Mouse (Mus musculus) thymus, postnatal 14 days (tissue): Measurements from ENCODE around the gene Foxk1.

Source experiments
- DNase-seq: peaks from one replicate; pipeline ENCODE4 v3.0.0; 2021

Foxk1 gene

DNA sequence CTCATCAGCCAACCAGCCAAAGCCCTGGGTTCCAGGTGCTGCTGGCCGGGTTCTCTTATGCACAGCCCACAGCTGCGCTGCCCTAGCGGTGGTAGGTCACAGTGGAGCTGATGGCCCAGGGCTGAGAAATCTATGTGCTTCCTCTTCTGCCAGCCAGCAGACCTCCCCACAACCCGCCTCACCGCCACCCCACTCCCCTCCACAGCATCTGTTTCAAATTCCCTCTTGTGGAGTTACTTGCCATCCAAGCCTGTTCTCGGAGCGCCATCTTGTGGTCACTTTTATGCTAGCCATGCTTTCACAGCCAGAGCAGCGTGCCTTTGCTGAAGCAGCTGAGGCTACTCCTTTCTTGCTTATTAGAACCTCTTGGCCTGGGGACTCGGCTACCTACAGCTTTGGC lies 46.8 kb downstream of the Foxk1 start:
- peak; percentile 91 for DNase-seq

GRCm38 (mm10) chr5:142448623-142449022 lies 47.3 kb downstream of the Foxk1 start:
- no peak for DNase-seq

DNA sequence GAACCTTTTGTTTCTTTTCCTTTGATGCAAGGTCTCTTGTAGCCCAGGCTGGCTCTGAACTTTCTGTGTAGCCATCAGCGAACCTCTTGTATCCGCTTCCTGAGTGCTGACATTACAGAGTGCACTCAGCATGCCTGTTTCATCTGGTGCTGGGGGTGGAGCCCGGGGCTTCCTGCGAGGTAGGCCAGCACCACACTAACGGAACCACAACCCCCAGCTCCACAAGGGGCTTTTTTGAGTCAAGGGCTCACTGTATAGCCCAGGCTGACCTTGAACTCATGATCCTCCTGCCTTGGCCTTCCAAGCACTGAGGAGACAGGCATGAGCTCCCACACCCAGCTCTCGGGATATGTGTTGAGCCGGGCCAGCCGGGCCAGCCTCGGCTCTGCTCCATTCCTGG lies 49.5 kb downstream of the Foxk1 start:
- DNase-seq = no peak

- DNase-seq = no peak
Observed at GRCm38 (mm10) chr5:142451759-142452158, 50.5 kb downstream of the Foxk1 start.

DNA sequence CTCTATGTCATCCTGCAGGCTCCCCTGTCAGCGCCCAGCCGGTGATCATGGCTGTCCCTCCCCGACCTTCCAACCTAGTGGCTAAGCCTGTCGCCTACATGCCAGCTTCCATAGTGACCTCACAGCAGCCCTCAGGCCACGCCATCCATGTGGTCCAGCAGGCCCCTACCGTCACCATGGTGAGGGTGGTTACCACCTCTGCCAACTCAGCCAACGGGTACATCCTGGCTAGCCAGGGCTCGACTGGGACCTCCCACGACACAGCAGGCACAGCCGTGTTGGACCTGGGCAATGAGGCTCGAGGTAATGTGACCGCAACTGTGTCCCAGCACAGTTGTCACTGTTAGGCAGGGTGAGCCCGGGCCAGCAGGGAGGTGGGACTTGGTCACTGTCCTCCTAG lies 52.4 kb downstream of the Foxk1 start:
- DNase-seq = no peak

DNA sequence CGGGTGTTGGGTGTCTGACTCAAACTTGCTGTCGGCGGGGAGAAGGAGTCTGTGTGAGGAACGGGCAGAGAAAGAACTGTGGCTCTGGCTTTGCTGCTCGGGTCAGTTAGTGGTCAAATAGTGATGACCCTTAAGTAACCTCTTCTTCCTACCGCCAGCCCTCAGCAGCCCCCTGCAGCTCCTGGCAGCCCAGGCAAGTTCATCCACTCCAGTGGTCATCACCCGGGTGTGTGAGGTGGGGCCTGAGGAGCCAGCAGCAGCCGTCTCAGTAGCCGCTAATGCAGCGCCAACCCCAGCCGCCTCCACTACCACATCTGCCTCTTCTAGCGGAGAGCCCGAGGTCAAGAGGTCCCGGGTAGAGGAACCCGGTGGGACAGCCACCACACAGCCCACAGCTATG lies 55.0 kb downstream of the Foxk1 start:
- DNase-seq = no peak

DNA sequence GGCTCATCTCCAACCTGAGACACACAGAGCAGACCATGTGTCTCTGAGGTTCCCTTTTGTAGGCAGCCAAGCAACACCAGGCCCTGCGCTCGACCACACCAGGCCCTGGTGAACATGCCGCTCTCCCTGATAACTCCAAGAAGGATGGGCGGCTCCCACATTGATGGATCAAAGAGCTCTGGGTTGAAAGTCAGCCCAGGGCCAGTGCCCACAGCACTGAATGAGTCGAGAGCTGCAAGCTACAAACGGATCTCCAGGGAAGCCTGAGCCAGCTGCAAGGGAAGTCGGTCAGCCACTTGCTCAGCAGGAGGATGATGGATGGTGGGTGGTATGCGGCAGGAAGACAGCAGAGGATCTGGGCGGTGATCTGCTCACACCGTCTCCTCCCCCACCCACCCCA lies 56.0 kb downstream of the Foxk1 start:
- no peak for DNase-seq

- DNase-seq = no peak
Observed at GRCm38 (mm10) chr5:142458791-142459557, 57.7 kb downstream of the Foxk1 start.

DNA sequence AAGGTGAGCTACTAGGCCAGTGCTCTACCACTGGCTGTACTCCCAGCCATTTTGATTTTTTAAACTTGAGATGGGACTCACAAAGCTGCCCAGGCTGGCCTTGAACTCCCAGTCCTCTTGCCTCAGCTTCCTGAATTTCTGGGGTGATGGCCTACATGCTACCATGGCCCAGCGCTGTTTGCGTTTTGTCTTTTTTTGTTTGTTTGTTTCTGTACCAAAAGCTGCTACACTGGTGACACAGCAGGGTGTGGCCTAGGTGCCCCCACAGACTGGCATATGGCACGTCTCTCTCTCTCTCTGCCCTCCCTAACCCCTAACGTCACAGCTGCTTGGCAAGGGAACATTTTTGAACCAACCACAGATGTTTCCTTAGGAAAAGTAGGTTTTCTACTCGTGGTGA lies 58.5 kb downstream of the Foxk1 start:
- DNase-seq = no peak

- no peak for DNase-seq
Observed at GRCm38 (mm10) chr5:142461942-142462640, 60.8 kb downstream of the Foxk1 start.

- no peak for DNase-seq
Observed at GRCm38 (mm10) chr5:142462641-142462948, 61.3 kb downstream of the Foxk1 start.

DNA sequence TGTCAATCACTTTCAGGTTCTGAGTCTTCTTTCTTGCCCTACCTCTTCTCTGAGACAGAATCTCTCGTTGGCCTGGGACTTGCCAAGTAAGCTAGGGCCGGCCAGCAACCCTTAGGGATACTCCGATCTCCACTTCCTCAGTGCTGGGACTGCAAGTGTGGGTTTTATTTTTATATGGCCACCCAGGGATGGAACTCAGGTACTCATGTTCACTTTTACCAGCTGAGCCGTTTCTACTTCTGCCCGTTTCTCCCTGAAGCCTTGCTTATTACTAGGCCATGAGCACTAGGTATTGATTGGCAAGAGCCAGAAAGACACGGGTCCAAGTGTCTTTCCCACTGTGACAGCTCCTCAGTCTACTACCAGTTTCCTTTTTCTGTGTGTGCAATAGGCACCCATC lies 61.7 kb downstream of the Foxk1 start:
- no peak for DNase-seq

DNA sequence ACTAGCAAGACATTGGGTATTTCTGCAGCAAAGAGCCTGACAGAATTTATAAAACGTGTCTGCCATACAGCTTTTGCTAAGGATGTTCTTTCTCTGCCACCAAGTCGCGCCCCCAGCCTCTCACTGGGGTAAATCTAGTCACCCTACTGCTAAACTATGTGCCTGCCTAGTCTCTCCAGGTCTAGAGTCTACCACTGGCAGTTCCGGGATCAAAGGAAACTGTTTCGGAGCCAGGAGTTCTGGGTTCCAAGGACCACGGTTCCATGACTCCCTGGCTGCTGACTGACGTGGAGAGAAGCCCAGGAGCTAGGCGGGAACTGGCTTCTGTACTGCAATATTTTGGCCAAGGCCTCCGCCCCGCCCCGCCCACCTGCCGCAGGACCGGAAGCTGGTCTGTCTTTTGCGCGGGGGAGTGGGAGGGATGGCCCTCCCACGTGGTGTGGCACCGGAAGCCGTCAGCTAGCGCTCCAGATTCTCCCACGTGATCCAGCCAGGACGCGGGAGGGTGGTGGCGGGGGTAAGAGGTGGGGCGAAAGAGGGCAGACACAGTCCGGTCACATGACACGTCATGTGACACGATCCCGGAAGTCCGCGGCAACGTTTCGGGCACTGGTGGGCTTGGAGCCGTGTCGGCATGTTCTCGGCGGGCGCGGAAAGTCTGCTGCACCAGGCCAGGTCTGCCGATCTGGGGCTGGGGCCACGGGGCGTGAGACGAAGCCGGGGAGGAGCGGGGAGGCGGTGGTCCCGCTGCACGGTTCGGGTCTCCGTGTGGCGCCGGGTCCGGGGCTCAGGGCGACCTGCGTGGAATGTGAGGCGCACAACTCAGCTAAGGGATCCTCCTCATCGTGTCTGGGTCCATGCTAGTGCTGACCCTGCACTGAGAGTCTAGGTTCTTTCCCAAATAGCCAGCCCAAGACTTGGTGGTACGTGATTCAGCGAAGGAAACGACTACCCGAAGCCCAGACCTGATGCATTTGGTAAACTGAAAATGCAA lies 62.5 kb downstream of the Foxk1 start, which contains the start of gene Ap5z1:
Ap5z1 (plus strand) TSS at position 484 of the 994 bp plus-strand sequence.
- peak; percentile 95 for DNase-seq

DNA sequence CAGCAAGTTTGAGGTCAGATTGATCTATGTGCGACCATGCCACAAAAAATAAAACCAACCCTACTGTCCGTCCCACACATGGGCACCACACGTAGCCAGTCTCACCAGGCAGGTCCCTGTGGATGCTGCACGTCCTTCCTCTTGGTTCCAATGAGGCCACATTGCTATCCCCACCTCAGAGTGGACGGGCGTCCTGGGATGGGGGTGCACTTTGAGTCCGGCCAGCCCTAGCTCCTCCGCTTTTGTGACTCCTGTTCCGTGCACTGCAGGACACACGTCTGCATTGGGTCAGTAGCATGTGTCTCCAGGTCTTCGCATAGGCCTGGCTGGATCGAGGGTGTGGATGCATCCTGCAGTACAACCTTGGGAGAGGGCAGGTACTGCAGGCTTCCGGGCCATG lies 67.1 kb downstream of the Foxk1 start:
- DNase-seq = no peak

- no peak for DNase-seq
Observed at GRCm38 (mm10) chr5:142469796-142470195, 68.5 kb downstream of the Foxk1 start.

DNA sequence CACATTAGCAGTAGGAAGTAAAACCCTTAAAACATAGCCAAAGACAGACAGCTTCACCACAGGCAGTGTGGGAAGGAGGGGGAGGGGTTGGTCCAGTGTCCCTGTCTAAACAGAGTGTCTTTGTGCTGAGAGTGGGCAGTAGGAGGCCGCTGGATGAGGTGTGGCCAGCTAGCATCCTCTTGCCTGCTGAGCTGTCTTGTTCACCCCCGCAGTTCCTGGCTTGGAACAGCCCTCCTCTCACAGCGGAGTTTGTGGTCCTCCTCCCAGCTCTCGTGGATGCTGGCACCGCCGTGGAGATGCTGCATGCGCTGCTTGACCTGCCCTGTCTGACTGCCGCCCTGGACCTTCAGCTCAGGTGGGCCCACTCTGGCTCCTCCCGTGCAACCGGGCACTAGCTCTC lies 72.4 kb downstream of the Foxk1 start:
- DNase-seq = no peak

GRCm38 (mm10) chr5:142475669-142476068 lies 74.4 kb downstream of the Foxk1 start:
- DNase-seq = no peak

DNA sequence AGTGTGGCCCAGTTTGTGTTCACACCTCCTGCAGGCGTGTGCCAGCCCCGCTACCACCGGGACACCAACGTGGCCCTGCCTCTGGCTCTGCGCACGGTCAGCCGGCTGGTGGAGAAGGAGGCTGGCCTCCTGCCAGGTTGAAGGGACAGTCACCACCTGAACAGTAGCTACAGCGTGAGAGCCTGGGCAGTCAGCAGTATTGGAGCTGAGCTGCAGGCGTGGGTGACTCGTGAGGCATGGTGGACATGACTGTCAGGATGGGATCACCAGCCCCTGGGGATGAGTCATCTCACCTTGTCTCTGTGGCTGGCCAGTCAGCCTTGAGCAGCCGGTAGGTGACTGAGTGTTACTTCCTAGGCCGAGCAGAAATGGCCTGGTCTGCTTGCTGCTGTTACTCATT lies 76.0 kb downstream of the Foxk1 start:
- DNase-seq = no peak

DNA sequence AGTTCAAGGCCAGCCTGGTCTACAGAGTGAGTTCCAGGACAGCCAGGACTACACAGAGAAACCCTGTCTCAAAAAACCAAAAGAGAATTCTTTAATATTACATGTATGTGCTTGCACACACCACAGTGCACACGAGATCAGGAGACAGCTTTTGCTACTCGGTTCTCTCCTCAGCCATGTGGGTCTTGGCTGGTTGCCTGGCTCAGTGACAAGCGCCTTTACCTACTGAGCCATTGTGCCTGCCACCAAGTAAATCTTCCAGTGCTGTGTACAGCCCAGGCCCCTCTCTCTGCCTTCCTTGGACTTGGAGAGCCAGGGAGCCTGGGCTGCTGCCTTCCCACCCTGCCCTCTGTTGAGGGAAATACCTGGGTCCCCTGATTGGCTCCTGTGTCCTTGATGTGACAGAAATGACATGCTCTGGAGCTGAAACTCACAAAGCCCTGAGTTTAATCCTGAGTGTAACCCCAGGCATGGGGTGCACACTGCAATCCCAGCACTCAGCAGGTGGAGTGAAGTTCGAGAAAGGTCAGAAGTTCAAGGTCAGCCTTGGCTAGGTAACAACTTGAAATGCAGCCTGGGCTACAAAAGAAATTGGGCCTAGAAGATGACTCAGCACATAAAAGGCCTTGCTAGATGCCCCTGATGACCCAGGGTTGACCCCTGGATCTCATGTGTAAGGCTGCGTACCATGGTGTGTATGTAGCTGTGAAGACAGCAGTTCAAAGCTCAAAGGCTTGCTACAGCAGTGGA lies 76.7 kb downstream of the Foxk1 start:
- no peak for DNase-seq

- DNase-seq = peak; percentile 75
Observed at GRCm38 (mm10) chr5:142478829-142479435, 77.6 kb downstream of the Foxk1 start.

DNA sequence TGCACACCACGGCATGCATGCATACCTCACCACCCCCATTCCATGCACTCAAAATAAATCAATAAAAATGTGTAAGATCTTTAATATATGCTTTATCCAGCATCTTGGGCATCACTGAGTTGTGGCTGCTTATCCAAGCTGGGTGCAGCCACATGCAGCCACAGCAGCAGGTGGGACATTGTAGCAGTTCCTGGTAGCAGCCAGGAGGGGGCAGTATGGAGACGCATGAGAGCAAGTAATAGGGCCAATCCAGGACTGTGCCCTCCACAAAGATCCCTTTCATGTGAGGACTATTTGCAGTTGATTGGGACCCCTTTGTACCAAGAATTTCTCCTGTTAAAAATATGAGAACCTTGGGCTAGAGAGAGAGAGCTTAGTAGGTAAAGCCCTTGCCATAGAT lies 81.2 kb downstream of the Foxk1 start:
- DNase-seq = peak; percentile 43

DNA sequence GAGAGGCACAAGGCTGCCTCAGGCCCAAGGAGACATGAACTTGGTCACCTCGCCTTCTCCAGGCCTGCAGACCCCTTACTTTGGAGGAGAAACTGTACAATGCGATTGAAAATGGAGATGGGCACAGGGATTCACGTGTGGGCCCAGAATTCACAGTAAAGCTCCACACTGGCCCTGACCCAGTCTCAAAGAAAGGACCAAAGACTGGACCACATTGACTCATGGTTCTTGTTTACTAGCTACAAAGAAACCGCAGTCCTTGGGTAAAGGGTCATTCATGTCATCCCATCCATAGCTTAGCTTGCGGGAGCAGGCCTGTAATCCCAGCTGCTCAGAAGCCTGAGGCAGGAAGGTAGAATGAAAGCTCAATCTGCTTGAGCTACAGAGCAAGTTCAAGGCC lies 82.3 kb downstream of the Foxk1 start:
- DNase-seq = no peak
